Mouse (Mus musculus): ENCODE measurements around the gene Cracr2a. TPM values are rescaled to one million over a fixed set of nuclear protein-coding genes. Genes with fewer than 3 reads are reported as not detected.

The Cracr2a gene
- polyA plus RNA-seq, 1 experiment from 2014 or later: 0.41 TPM

DNA sequence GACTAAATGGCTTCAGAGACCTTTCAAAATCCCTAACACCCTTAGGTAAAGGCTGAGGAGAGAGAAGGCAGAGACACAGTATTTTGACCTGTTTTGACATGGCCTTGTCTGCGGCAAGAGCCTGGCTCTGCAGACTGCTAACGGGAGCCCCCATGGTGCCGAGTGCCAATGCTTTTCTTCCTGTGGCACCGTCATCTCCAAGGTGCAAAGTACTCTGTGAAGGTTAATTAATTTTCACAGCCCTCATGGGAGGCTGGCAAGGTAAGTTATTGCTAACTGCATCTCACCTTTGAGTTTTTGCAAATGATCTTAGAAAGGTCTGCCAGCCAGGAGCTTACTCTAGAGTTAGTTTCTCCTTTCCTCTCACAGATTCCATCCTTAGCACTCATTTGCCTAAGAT is 57.5 kb downstream of the Cracr2a start:
- no peak overlapping the region for H3K9ac ChIP-seq (replicated peaks; ENCODE audit: low read length)
- ATAC-seq (ENCODE audit: low FRiP score, low TSS enrichment) (no peak), DNase-seq (no peak)
- no peaks in the 10 kb centered on the region for H3K9me3 ChIP-seq (ENCODE audit: control insufficient read depth, low read length)
- no peak overlapping the region for H3K4me2 ChIP-seq (ENCODE audit: low read length)
- H3K4me1 ChIP-seq (ENCODE audit: control insufficient read depth, insufficient read depth, low read length): no peaks in the 10 kb centered on the region
- no peaks in the 10 kb centered on the region for H3K27me3 ChIP-seq (ENCODE audit: control insufficient read depth, insufficient read depth, low read length)
- no peak overlapping the region for H3K4me3 ChIP-seq (replicated peaks; ENCODE audit: low read depth, low read length)
- WGBS: 65% methylated on average over 4 of the region's 4 CpGs
- H3K27ac ChIP-seq (replicated peaks; ENCODE audit: low read depth, low read length): no peak overlapping the region
- H3K36me3 ChIP-seq (ENCODE audit: control insufficient read depth, insufficient read depth, low read length): no peaks in the 10 kb centered on the region

DNA sequence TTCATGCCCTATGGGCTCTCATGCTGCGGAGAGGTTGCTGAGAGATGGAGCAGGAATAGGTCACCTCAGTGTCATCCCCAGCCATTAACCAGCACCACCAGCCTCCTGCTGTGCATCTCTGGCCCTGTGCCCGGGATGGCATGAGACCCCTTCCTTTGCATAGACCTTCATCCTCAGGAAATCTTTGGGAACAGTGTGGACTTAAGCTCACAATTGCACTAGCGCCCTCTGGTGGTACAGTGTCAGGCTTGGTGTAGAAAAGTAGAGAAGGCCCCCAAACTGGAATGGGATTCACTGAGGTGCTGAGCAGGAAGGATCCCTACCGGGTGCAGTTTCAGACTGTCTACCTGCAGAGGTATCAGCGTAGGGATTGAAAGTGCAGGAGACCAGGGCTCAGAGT is 64.0 kb downstream of the Cracr2a start:
- Histone ChIP-seq H3K4me3 (replicated peaks; ENCODE audit: low read depth, low read length) (no peak overlapping the region), H3K4me2 (ENCODE audit: low read length) (no peak overlapping the region), H3K36me3 (ENCODE audit: control insufficient read depth, insufficient read depth, low read length) (no peaks in the 10 kb centered on the region), H3K27me3 (ENCODE audit: control insufficient read depth, insufficient read depth, low read length) (no peaks in the 10 kb centered on the region), H3K9me3 (ENCODE audit: control insufficient read depth, low read length) (no peaks in the 10 kb centered on the region), H3K4me1 (ENCODE audit: control insufficient read depth, insufficient read depth, low read length) (no peaks in the 10 kb centered on the region), H3K9ac (replicated peaks; ENCODE audit: low read length) (no peak overlapping the region), H3K27ac (replicated peaks; ENCODE audit: low read depth, low read length) (no peak overlapping the region)
- 36% methylated on average over 5 of the region's 5 CpGs for WGBS
- DNase-seq (peak; percentile 84), ATAC-seq (ENCODE audit: low FRiP score, low TSS enrichment) (no peak; the same call in 1 of the 2 replicates)

DNA sequence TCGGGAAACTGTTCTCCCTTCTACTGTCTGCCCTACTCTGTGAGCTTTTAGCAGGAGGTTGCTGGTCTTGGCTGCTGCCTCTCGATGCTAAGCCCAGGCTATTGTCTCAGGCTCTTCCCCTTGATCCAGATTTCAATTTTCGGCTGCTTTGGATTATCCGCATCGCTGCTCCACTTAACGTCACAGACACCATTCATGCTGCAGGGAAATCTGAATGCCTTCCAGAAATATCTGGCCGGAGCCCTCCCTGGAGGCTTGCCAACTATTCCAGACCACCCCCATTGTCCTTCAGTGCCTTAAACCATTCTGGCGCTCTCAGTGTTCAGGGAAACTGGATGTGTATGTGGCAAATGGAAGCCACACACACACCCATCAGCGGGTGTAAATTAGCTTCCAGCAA is 66.3 kb downstream of the Cracr2a start:
- ATAC-seq (ENCODE audit: low FRiP score, low TSS enrichment) (no peak; the same call in 1 of the 2 replicates), DNase-seq (peak; percentile 78)
- Histone ChIP-seq H3K4me3 (replicated peaks; ENCODE audit: low read depth, low read length) (no peak overlapping the region), H3K27ac (replicated peaks; ENCODE audit: low read depth, low read length) (no peak overlapping the region; the same call in 1 of the 2 replicates), H3K9me3 (ENCODE audit: control insufficient read depth, low read length) (no peaks in the 10 kb centered on the region), H3K27me3 (ENCODE audit: control insufficient read depth, insufficient read depth, low read length) (no peaks in the 10 kb centered on the region), H3K4me1 (ENCODE audit: control insufficient read depth, insufficient read depth, low read length) (no peaks in the 10 kb centered on the region), H3K4me2 (ENCODE audit: low read length) (no peak overlapping the region), H3K9ac (replicated peaks; ENCODE audit: low read length) (no peak overlapping the region), H3K36me3 (ENCODE audit: control insufficient read depth, insufficient read depth, low read length) (no peaks in the 10 kb centered on the region)
- 8% methylated on average over 9 of the region's 9 CpGs for WGBS

DNA sequence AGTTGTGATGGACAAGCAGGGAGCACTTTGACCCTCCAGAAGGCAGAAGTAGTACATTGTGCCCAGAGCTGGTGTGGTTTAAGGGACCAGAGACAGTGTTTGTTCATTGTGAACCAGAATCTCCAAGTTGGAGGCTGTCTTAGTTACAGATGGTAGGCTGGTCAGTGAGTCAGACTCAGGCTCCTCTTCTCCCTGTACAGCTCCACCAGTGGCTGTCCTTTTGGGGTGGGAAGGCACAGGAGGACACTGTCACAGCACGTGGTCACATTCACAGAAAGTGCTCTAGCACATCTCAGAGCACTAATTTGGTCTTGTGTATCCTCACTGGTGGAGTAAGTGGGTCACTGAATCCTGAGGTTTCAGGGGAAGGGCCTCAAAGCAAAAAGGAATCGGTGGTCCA is 68.1 kb downstream of the Cracr2a start:
- no peaks in the 10 kb centered on the region for H3K36me3 ChIP-seq (ENCODE audit: control insufficient read depth, insufficient read depth, low read length)
- ATAC-seq (ENCODE audit: low FRiP score, low TSS enrichment) (no peak), DNase-seq (no peak)
- no peaks in the 10 kb centered on the region for H3K27me3 ChIP-seq (ENCODE audit: control insufficient read depth, insufficient read depth, low read length)
- WGBS: 96% methylated on average over 2 of the region's 2 CpGs
- no peak overlapping the region for H3K4me2 ChIP-seq (ENCODE audit: low read length)
- H3K9me3 ChIP-seq (ENCODE audit: control insufficient read depth, low read length): no peaks in the 10 kb centered on the region
- no peak overlapping the region for H3K27ac ChIP-seq (replicated peaks; ENCODE audit: low read depth, low read length)
- H3K9ac ChIP-seq (replicated peaks; ENCODE audit: low read length): no peak overlapping the region
- H3K4me1 ChIP-seq (ENCODE audit: control insufficient read depth, insufficient read depth, low read length): no peaks in the 10 kb centered on the region
- no peak overlapping the region for H3K4me3 ChIP-seq (replicated peaks; ENCODE audit: low read depth, low read length)

DNA sequence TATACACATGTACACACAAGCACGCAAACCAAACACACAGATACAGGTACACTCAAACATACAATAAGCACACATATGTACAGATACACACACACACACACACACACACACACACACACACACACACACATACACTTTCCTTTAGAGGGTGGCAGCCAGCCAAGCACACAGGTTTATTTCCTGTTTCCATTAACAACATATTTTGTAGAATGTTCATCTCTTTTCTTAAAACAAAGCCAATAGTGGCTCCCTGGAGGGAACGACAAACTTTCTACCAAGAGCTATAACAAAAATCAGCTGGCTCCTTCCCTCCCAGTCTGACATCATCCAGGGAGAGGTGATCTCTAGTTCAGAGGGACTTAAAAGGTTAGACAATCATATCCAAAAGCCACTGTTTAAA is 73.7 kb downstream of the Cracr2a start:
- Histone ChIP-seq H3K36me3 (ENCODE audit: control insufficient read depth, insufficient read depth, low read length) (no peaks in the 10 kb centered on the region), H3K4me2 (ENCODE audit: low read length) (no peak overlapping the region), H3K9ac (replicated peaks; ENCODE audit: low read length) (no peak overlapping the region), H3K27ac (replicated peaks; ENCODE audit: low read depth, low read length) (no peak overlapping the region), H3K4me1 (ENCODE audit: control insufficient read depth, insufficient read depth, low read length) (no peaks in the 10 kb centered on the region), H3K9me3 (ENCODE audit: control insufficient read depth, low read length) (no peaks in the 10 kb centered on the region), H3K4me3 (replicated peaks; ENCODE audit: low read depth, low read length) (no peak overlapping the region), H3K27me3 (ENCODE audit: control insufficient read depth, insufficient read depth, low read length) (no peaks in the 10 kb centered on the region)
- 86% methylated on average over 2 of the region's 2 CpGs for WGBS
- ATAC-seq (ENCODE audit: low FRiP score, low TSS enrichment): no peak
- no peak for DNase-seq

- Histone ChIP-seq H3K27ac (replicated peaks; ENCODE audit: low read depth, low read length) (no peak overlapping the region), H3K9ac (replicated peaks; ENCODE audit: low read length) (no peak overlapping the region), H3K4me1 (ENCODE audit: control insufficient read depth, insufficient read depth, low read length) (no peaks in the 10 kb centered on the region), H3K36me3 (ENCODE audit: control insufficient read depth, insufficient read depth, low read length) (no peaks in the 10 kb centered on the region), H3K27me3 (ENCODE audit: control insufficient read depth, insufficient read depth, low read length) (no peaks in the 10 kb centered on the region), H3K4me2 (ENCODE audit: low read length) (no peak overlapping the region), H3K9me3 (ENCODE audit: control insufficient read depth, low read length) (no peaks in the 10 kb centered on the region), H3K4me3 (replicated peaks; ENCODE audit: low read depth, low read length) (no peak overlapping the region)
- 29% methylated on average over 9 of the region's 9 CpGs for WGBS
- DNase-seq (no peak), ATAC-seq (ENCODE audit: low FRiP score, low TSS enrichment) (no peak; the same call in 1 of the 2 replicates)
These were observed 74.5 kb downstream of the Cracr2a start for GRCm38 (mm10) chr6:127635462-127636189.

DNA sequence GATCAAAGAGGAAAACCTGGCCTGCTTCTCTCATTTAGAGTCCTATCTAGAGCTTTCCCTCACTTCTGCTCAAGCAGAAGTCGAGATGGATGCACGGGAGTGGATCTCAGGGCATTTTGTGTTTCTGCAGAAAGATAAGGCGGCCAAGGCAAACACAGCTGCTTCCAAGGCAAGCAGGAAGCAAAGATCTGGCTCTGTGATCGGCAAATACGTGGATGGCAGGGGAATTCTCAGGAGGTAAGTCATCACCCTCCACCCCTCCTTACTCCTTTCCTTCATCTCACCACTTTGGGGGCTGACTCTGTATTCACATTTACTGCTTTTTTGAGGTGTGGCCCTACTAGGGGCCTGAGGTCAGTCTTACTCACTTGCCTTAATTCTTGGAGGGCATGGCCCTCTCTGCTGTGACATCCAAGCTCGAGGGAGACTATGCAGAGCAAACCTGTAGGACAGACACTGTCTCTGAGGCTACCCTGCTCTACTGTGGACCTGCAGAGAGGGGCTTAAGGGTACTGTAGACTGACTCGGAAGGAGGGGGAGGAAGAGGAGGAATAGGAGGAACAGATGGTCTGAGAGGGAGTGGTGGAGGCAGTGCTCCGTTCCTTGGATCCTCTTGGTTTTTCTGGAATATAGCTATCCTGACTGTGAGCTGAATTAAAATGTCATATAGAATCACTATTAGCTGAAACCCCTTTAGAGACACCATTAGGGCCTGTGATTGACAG is 80.1 kb downstream of the Cracr2a start:
- Histone ChIP-seq H3K27me3 (ENCODE audit: control insufficient read depth, insufficient read depth, low read length) (no peaks in the 10 kb centered on the region), H3K4me1 (ENCODE audit: control insufficient read depth, insufficient read depth, low read length) (no peaks in the 10 kb centered on the region), H3K4me2 (ENCODE audit: low read length) (no peak overlapping the region), H3K36me3 (ENCODE audit: control insufficient read depth, insufficient read depth, low read length) (no peaks in the 10 kb centered on the region), H3K9ac (replicated peaks; ENCODE audit: low read length) (no peak overlapping the region), H3K27ac (replicated peaks; ENCODE audit: low read depth, low read length) (no peak overlapping the region), H3K9me3 (ENCODE audit: control insufficient read depth, low read length) (no peaks in the 10 kb centered on the region), H3K4me3 (replicated peaks; ENCODE audit: low read depth, low read length) (no peak overlapping the region)
- 76% methylated on average over 8 of the region's 8 CpGs for WGBS
- no peak for ATAC-seq (ENCODE audit: low FRiP score, low TSS enrichment)
- DNase-seq: no peak

DNA sequence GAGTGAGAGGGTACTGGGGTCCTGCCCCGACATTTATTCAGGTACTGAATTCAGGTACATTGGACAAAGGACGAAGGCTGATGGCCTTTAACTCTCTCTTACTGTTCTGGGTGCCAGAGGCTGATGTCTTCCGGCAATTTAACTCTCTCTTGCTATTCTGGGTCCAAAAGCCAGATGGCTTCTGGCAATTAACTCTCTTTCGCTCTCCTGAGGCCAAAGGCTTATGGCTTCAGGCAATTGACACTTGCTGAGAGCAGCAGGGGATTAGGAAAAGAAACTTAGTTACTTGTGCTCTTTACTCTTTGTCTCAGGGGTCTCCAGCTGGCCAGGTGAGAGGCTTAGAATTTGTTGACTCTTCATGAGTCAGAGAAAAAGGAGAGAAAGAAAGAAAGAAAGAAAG is 94.8 kb downstream of the Cracr2a start:
- Histone ChIP-seq H3K27ac (replicated peaks; ENCODE audit: low read depth, low read length) (no peak overlapping the region), H3K4me1 (ENCODE audit: control insufficient read depth, insufficient read depth, low read length) (no peaks in the 10 kb centered on the region), H3K4me2 (ENCODE audit: low read length) (no peak overlapping the region), H3K9ac (replicated peaks; ENCODE audit: low read length) (no peak overlapping the region), H3K4me3 (replicated peaks; ENCODE audit: low read depth, low read length) (no peak overlapping the region), H3K36me3 (ENCODE audit: control insufficient read depth, insufficient read depth, low read length) (no peaks in the 10 kb centered on the region), H3K9me3 (ENCODE audit: control insufficient read depth, low read length) (no peaks in the 10 kb centered on the region; the same call in 1 of the 2 replicates), H3K27me3 (ENCODE audit: control insufficient read depth, insufficient read depth, low read length) (no peaks in the 10 kb centered on the region)
- peak; percentile 52 for DNase-seq
- no peak for ATAC-seq (ENCODE audit: low FRiP score, low TSS enrichment)
- WGBS: 27% methylated on average over 4 of the region's 4 CpGs

GRCm38 (mm10) chr6:127657152-127657551 is 96.0 kb downstream of the Cracr2a start:
- WGBS: 91% methylated on average over 11 of the region's 11 CpGs
- Histone ChIP-seq H3K9me3 (ENCODE audit: control insufficient read depth, low read length) (no peaks in the 10 kb centered on the region; the same call in 1 of the 2 replicates), H3K4me2 (ENCODE audit: low read length) (no peak overlapping the region), H3K4me3 (replicated peaks; ENCODE audit: low read depth, low read length) (no peak overlapping the region), H3K36me3 (ENCODE audit: control insufficient read depth, insufficient read depth, low read length) (no peaks in the 10 kb centered on the region), H3K4me1 (ENCODE audit: control insufficient read depth, insufficient read depth, low read length) (no peaks in the 10 kb centered on the region), H3K9ac (replicated peaks; ENCODE audit: low read length) (no peak overlapping the region), H3K27me3 (ENCODE audit: control insufficient read depth, insufficient read depth, low read length) (no peaks in the 10 kb centered on the region), H3K27ac (replicated peaks; ENCODE audit: low read depth, low read length) (no peak overlapping the region)
- ATAC-seq (ENCODE audit: low FRiP score, low TSS enrichment) (no peak), DNase-seq (no peak)
